ENCODE assay signal across 9 mouse cellular contexts in genomic region chr5:75238363-75238762, GRCm38 (mm10).
DNase-seq lines count a peak whose midpoint lies in the region; ATAC-seq and TF ChIP-seq lines count a peak whose summit lies in the region.
"Had no signal": no experiment of that assay in that cellular context is flagged by ENCODE, and none has a peak within 500 bp of the region (broad histone marks: within the 10 kb centered on the region; RNA-seq: fewer than 3 reads in every experiment).

No protein-coding gene starts in this region.

- intact Hi-C loops in gastrocnemius, postnatal 14 days (cut with DNase I; ENCODE audit: low total_unique reads) = no loop called here

- peak; percentile 14 to 50 for DNase-seq in cerebellum, postnatal 14 days
- no peak for DNase-seq in cerebellum, adult 9-11 months
- no peak for DNase-seq in liver, adult 2 months (ENCODE audit: extremely low read depth, low read depth, low spot score)
- no peak for DNase-seq in liver, embryonic 11.5 days (ENCODE audit: low spot score)
- DNase-seq in embryo, embryonic 11 days = peak; percentile 39
- DNase-seq in lung, postnatal 4 days = peak; percentile 32 to 36
- DNase-seq in gastrocnemius, postnatal 14 days = no peak
- no peak for DNase-seq in adrenal gland, postnatal 10 days

- no peaks in the 10 kb centered on the region for H3K9me3 ChIP-seq in liver, embryonic 11.5 days (ENCODE audit: control insufficient read depth, low read length)

- H3K4me2 ChIP-seq in liver, embryonic 11.5 days = no peak overlapping the region

- no peak for TF ChIP-seq POLR2A in liver, adult 2 months (IDR thresholded peaks at IDR 0.05; ENCODE audit: extremely low read depth, insufficient read depth, low read length)

- WGBS in liver, adult 2 months = 55% methylated on average over 2 of the region's 2 CpGs
- 35% methylated on average over 2 of the region's 2 CpGs for WGBS in liver, embryonic 11.5 days

- no peak overlapping the region for H3K27ac ChIP-seq in liver, adult 2 months (replicated peaks; ENCODE audit: insufficient read depth, low read depth, low read length)
- H3K27ac ChIP-seq in liver, embryonic 11.5 days (ENCODE audit: low read depth, low read length) = no peak overlapping the region

- no peak for ATAC-seq in liver, embryonic 11.5 days (replicated peaks; ENCODE audit: low FRiP score)

- H3K4me3 ChIP-seq in liver, adult 2 months (ENCODE audit: insufficient read depth, low read depth, low read length) = no peak overlapping the region
- no peak overlapping the region for H3K4me3 ChIP-seq in liver, embryonic 11.5 days (ENCODE audit: low read depth, low read length)
- H3K4me3 ChIP-seq: megakaryocyte, embryonic 14.5 days had no signal

- H3K36me3 ChIP-seq in liver, adult 2 months (ENCODE audit: control insufficient read depth, insufficient read depth, low read length) = no peaks in the 10 kb centered on the region
- H3K36me3 ChIP-seq in liver, embryonic 11.5 days (ENCODE audit: control insufficient read depth, insufficient read depth, low read length) = no peaks in the 10 kb centered on the region

- TF ChIP-seq CTCF in liver, adult 2 months (IDR thresholded peaks at IDR 0.05; ENCODE audit: low read depth, low read length) = peak; percentile 3; the same call in 1 of the 2 replicates

- no peaks in the 10 kb centered on the region for H3K79me2 ChIP-seq in liver, adult 2 months (ENCODE audit: control insufficient read depth, insufficient read depth, low read length)

- no peak overlapping the region for H3K9ac ChIP-seq in liver, adult 2 months (ENCODE audit: low read depth, low read length)
- no peak overlapping the region for H3K9ac ChIP-seq in liver, embryonic 11.5 days (ENCODE audit: low read depth, low read length)

- no peaks in the 10 kb centered on the region for H3K4me1 ChIP-seq in liver, adult 2 months (ENCODE audit: control insufficient read depth, insufficient read depth, low read length)
- H3K4me1 ChIP-seq in liver, embryonic 11.5 days (replicated peaks; ENCODE audit: control insufficient read depth, insufficient read depth, low read length) = no peaks in the 10 kb centered on the region
- H3K4me1 ChIP-seq: megakaryocyte, embryonic 14.5 days had no signal

- H3K27me3 ChIP-seq in liver, adult 2 months (ENCODE audit: control insufficient read depth, insufficient read depth, low read length) = no peaks in the 10 kb centered on the region
- no peaks in the 10 kb centered on the region for H3K27me3 ChIP-seq in liver, embryonic 11.5 days (replicated peaks; ENCODE audit: control insufficient read depth, insufficient read depth, low read length)

Comparison
In these comparisons a context has a peak if more than half of its experiments do, and no peak if none do; other contexts are left out.
1. DNase-seq: peak in cerebellum, postnatal 14 days (2 of 2), embryo, embryonic 11 days (single experiment) and lung, postnatal 4 days (2 of 2); none in cerebellum, adult 9-11 months (single experiment), liver, adult 2 months (single experiment), liver, embryonic 11.5 days (single experiment), gastrocnemius, postnatal 14 days (single experiment) and adrenal gland, postnatal 10 days (single experiment).